Mouse (Mus musculus) c-Kit-negative CD71-positive TER-119-positive erythroid progenitor cells, embryonic 14.5 days (primary cell): Measurements from ENCODE around the gene Fetub.
"Not testable (repeated sequence)": the region's sequence is repeated elsewhere in the genome, so short reads cannot be mapped to it uniquely, and the experiment has no call there.

Source experiments
- DNase-seq: peaks from one replicate; pipeline ENCODE4 v3.0.0-alpha.2; 2013; ENCODE audit warnings: low read depth, low spot score

The Fetub gene

GRCm38 (mm10) chr16:22909290-22909689 lies 8.8 kb upstream of the Fetub start:
- no peak for DNase-seq

- no peak for DNase-seq
These were observed 6.1 kb upstream of the Fetub start for GRCm38 (mm10) chr16:22911986-22912385.

DNA sequence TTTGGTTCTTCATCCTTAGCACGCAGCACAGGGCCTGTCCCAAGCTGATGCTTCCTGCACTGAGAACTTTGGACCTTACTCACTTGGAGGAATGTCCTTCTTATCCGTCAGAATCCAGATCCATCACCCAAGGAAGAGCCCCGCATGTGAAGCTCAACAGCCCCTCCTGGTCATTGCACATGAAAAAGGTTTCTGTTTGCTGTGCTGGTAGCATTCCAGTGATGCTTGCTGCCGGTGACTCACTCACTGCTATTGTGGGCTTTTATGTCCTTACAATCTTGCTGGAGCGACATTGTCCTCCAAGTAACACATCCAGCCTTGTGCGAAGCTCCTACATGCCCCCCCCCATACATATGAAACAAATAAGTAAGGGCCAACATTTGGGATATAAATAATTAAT lies 5.2 kb upstream of the Fetub start:
- DNase-seq = no peak

- no peak for DNase-seq
These were observed 3.9 kb upstream of the Fetub start for GRCm38 (mm10) chr16:22914276-22914675.

DNA sequence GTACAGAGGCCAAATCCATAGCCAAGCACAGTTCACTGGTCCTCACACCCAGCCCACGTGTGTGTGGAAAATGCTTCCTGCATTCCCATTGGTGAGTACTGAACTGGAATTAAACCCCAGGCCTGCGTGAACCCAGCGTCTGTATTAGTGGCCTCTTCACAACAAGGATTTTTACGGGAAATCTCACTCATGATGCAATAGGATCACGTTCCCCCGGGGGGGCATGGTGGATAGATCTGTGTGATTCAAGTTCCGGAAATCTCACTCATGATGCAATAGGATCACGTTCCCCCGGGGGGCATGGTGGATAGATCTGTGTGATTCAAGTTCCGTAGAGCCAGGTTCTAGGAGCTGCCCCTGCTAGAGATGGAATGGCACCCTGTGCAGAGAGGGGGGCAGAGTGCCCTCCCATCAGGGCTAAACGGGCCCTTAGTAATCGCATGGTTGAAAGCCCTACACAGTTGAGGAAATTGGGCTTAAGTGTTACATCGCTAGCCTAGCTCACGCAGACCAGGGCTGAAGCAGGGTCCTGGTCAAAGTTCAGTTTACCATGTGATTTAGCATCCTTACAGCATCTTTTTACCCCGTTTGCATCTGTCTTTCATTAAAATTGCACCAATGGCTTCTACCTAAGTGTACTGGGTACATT lies 654 bp downstream of the Fetub start:
- DNase-seq = no peak

GRCm38 (mm10) chr16:22919971-22920854 lies 2.1 kb downstream of the Fetub start:
- DNase-seq = no peak

DNA sequence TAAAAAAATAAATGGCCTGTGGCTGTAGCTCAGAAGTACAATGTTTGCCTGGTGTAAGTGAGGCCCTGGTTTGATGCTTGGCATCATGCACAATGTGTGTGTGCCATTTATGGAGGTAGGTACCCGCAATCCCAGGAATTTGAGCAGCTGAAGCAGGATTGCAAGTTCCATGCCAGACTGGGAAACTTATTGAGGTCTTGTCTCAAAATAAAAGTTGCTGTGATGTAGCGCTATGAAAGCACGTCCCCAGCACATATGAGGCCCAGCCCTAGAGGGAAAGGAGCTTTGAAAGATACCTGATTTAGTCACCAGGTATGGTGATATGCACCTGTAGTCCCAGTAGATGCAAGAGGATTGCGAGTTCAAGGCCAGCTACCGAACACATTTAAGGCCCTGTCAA lies 3.6 kb downstream of the Fetub start:
- DNase-seq = no peak

GRCm38 (mm10) chr16:22922433-22922832 lies 4.3 kb downstream of the Fetub start:
- DNase-seq = no peak

- DNase-seq = no peak
These were observed 11.4 kb downstream of the Fetub start for GRCm38 (mm10) chr16:22929575-22929974.

DNA sequence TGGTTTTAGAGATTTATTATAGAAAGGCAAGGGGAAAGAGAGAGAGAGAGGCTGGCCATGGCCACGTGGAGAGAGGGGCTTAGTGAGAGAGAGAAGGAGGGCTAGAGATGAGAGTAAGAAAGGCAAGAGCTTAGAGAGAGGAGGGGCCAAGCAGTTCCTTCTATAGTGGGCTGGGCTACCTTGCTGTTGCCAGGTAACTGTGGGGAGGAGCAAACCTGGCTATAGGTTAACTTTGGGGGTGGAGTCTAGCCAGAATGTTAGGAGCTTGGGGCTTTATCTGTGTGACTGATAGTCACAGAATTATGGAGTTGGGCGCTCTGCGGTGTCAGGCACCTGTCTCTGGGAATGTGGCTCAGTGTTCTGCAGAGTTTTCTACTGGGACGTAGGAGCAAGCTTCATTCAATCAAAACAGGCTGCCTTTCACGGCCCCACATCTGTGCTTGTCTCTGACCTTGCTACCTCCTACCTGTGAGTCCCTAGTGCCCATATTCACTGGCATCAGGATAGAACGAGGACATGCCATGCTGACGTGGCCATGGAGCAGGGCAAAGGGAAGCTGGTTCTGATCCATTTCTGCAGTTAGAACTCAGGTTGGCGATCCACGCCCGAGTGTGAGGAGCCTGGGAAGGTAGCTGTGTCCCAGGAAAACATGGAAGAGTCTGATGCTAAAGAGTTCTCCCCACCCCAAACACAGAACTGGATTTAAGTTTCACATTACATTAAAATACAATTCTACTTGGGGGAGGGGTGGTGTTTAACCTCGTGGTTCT lies 13.5 kb downstream of the Fetub start:
- no peak for DNase-seq

DNA sequence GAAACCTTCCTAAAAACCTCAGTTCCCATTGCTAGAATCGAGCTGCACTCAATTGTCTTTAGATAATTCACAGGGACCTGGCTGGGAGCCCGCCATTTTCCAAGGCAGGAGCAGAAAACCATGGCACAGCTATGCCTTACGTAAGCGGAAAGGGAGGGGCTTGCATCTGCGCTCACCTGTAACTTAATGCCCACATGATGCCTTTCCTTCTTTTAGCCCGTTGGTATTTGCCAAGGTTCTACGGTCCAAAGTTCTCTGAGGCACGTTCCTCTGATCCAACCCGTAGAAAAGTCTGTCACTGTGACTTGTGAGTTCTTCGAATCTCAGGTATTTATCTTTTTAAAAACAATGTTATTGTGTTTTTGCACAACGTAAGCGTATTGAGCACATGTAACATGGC lies 19.5 kb downstream of the Fetub start:
- no peak for DNase-seq

DNA sequence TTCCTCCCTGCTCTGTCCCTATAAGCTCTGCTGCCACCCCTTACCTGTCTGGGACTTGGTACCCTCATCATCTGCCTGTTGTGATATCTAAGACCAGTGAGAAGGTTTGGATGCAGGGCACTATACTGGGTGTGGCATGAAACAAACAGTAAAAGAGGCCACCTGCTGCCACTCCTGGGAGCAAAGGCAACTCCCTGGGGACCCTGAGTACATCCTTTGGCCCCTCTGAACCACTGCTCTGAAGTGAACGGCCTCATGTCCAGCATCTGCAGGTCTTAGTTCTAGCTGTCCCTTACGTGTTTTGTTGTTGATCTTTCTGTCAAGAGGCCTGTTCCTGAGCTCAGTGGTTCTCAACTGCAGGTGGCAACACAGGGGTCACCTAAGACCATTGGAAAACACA lies 20.4 kb downstream of the Fetub start:
- no peak for DNase-seq

- DNase-seq = no peak
These were observed 21.1 kb downstream of the Fetub start for GRCm38 (mm10) chr16:22939120-22939695.

GRCm38 (mm10) chr16:22941825-22942476 lies 23.8 kb downstream of the Fetub start:
- DNase-seq = not testable (repeated sequence)

GRCm38 (mm10) chr16:22947371-22947770 lies 29.2 kb downstream of the Fetub start:
- no peak for DNase-seq

DNA sequence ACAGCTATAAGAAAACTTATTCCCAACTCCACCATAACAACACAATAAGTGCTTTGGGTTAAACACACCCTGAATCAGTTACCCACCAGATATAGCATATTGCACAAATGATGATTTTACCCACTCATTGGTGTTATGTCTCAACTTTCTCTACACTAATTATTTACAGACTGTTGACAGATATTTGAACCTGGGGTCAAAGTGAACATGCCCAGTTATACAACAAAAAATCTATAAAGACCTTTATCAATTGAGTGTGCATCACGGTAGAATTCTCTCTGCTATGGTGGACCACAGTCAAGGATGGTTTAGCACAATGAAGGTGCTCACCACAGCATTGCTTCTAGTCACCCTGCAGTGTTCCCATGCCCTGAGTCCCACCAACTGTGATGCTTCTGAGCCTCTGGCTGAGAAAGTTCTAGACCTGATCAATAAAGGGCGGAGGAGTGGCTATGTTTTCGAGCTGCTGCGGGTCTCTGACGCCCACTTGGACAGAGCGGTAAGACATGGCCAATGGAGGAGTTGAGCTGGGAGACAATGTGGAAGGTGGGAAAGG lies 32.8 kb downstream of the Fetub start, which contains the start of gene Hrg:
Gene Hrg (plus strand): TSS at position 233 of the 556 bp plus-strand sequence.
- DNase-seq = no peak

DNA sequence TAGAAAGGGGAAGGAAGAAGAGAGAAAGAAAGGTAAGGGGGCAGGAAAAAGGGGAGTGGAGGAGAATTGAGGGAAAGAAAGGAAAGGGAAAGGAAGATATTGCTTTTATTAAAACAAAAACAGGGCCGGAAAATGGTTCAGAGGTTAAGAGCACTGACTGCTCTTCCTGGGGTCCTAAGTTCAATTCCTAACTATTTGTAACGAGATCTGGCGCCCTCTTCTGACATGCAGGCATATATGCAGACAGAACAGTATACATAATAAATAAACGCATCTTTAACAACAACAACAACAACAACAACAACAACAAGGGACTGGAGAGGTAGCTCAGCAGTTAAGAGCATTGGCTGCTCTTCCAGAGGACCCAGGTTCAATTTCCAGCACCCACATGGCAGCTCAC lies 34.9 kb downstream of the Fetub start:
- no peak for DNase-seq

GRCm38 (mm10) chr16:22955397-22956084 lies 37.4 kb downstream of the Fetub start:
- no peak for DNase-seq

GRCm38 (mm10) chr16:22956085-22956439 lies 37.9 kb downstream of the Fetub start:
- DNase-seq = no peak

DNA sequence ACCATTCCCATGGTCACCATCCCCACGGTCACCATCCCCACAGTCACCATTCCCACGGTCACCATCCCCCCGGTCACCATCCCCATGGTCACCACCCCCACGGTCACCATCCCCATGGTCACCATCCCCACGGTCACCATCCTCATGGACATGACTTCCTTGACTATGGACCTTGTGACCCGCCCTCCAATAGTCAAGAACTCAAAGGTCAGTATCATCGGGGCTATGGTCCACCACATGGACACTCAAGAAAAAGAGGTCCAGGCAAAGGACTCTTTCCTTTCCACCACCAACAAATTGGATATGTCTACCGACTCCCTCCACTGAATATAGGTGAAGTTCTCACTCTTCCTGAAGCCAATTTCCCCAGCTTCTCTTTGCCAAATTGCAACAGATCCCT lies 42.9 kb downstream of the Fetub start:
- no peak for DNase-seq

- DNase-seq = no peak
These were observed 44.1 kb downstream of the Fetub start for GRCm38 (mm10) chr16:22962256-22962655.
